Mouse (Mus musculus): Measurements from ENCODE around the gene Mc3r.

GRCm38 (mm10) chr2:172287715-172288114 is 39.4 kb downstream of the Mc3r start:
- no peak for TF ChIP-seq CTCF (IDR thresholded peaks at IDR 0.05; ENCODE audit: borderline replicate concordance, insufficient read depth, low read length)
- no peak for TF ChIP-seq POLR2A (IDR thresholded peaks at IDR 0.05; ENCODE audit: low read depth, low read length)
